In the genomic region with DNA sequence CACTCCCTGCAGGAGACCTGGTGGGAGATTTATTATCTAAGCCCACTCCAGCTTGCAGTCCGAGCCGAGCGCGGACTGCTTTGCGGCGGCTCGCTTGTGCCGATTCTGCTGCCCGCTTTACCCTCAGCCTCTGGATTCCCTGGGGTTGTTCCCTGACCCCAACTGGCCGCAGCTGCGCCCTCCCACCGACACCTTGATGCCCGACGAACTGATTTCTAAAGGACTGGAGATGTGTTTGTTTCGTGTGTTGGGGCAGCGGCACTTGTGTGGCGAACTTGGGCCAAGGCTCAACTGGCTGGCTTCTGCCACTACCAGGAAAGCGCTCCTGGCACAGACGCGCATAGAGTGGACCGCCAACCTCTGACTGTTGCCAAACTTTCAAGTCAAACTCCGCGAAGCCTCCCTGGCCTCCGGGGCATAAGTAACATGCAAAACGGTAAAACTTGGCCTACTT, we compare ENCODE assay signal across 9 mouse cellular contexts. TPM values are rescaled to one million over a fixed set of nuclear protein-coding genes. Genes with fewer than 3 reads are reported as not detected.
A peak's percentile ranks its signal among the peaks of the same experiment; 100 is the strongest.
DNase-seq lines count a peak whose midpoint lies in the region.
"Had no signal": no experiment of that assay in that cellular context is flagged by ENCODE, and none has a peak within 500 bp of the region (broad histone marks: within the 10 kb centered on the region; RNA-seq: fewer than 3 reads in every experiment).

No protein-coding gene starts in this region.

- peak overlapping the region; percentile 58 for H3K27ac ChIP-seq in embryonic facial prominence, embryonic 10.5 days (replicated peaks)

- peak; percentile 30 to 47 for DNase-seq in heart, adult 18-20 months
- no peak for DNase-seq in heart, postnatal 25 days (ENCODE audit: low spot score)
- DNase-seq in embryonic facial prominence, embryonic 10.5 days (ENCODE audit: low spot score): no peak
- peak; percentile 32 for DNase-seq in heart, postnatal 4 days
- peak; percentile 14 for DNase-seq in lung, postnatal 10 days
- no peak for DNase-seq in c-Kit-positive CD71-positive TER-119-positive erythroid progenitor cells, embryonic 14.5 days (ENCODE audit: low spot score)
- DNase-seq in cerebellum, adult 11-12 months: no peak
- no peak for DNase-seq in right cerebral cortex, postnatal 25 days

- H3K27me3 ChIP-seq in embryonic facial prominence, embryonic 10.5 days (replicated peaks; ENCODE audit: low read depth, poor library complexity, severe bottlenecking): peaks cover 95% of the 10 kb centered on the region

- peaks cover 36% of the 10 kb centered on the region for H3K4me1 ChIP-seq in embryonic facial prominence, embryonic 10.5 days

- no peaks in the 10 kb centered on the region for H3K9me3 ChIP-seq in embryonic facial prominence, embryonic 10.5 days

- intact Hi-C loops in heart, postnatal 25 days (cut with DNase I): loop anchor here (5.0 kb wide), 1 partner anchor 217 kb away; no protein-coding TSS in a partner anchor

- H3K36me3 ChIP-seq in embryonic facial prominence, embryonic 10.5 days (replicated peaks): no peaks in the 10 kb centered on the region

- WGBS in embryonic facial prominence, embryonic 10.5 days: under 1% methylated on average over 25 of the region's 25 CpGs

- H3K4me3 ChIP-seq in embryonic facial prominence, embryonic 10.5 days: peak overlapping the region; percentile 56

RNA-seq across cellular contexts. Expression of a gene that starts 3.1 kb away (rescaled TPM):
- total RNA-seq in heart, adult 18-20 months (2021): under 1 TPM in 1 of 2 experiments, not detected in 1; 0.31 TPM
- under 1 TPM; 0.08 to 0.31 TPM for total RNA-seq in heart, postnatal 25 days (2021)
- 3.5 and 6.0 TPM in 2 replicates for polyA plus RNA-seq in embryonic facial prominence, embryonic 10.5 days (2016; fragmentation: Nextera tagmentation; extraction: Ambion mirVana)
- total RNA-seq in heart, postnatal 4 days (2021): 1 to 10 TPM in 1 of 2 experiments, under 1 TPM in 1; 0.71 to 1.4 TPM
- total RNA-seq: neutrophil, adult 5-6 weeks had no signal

RNA-seq across cellular contexts. Expression of a gene that starts 55.2 kb away (rescaled TPM):
- under 1 TPM in 1 of 2 experiments, not detected in 1; 0.31 TPM for total RNA-seq in heart, adult 18-20 months (2021)
- under 1 TPM; 0.06 to 0.08 TPM for total RNA-seq in heart, postnatal 25 days (2021)
- polyA plus RNA-seq in embryonic facial prominence, embryonic 10.5 days (2016; fragmentation: Nextera tagmentation; extraction: Ambion mirVana): 0.16 and 0.31 TPM in 2 replicates
- total RNA-seq in heart, postnatal 4 days (2021): under 1 TPM; 0.10 to 0.11 TPM
- total RNA-seq: neutrophil, adult 5-6 weeks had no signal

Comparison
In these comparisons a context has a peak if more than half of its experiments do, and no peak if none do; other contexts are left out.
1. DNase-seq: peak in heart, adult 18-20 months (2 of 2), heart, postnatal 4 days (single experiment) and lung, postnatal 10 days (single experiment); none in heart, postnatal 25 days (single experiment), embryonic facial prominence, embryonic 10.5 days (single experiment), c-Kit-positive CD71-positive TER-119-positive erythroid progenitor cells, embryonic 14.5 days (single experiment), cerebellum, adult 11-12 months (single experiment) and right cerebral cortex, postnatal 25 days (single experiment).